Mouse (Mus musculus): ENCODE data around the gene Rprd1b. TPM values are rescaled to one million over a fixed set of nuclear protein-coding genes. Genes with fewer than 3 reads are reported as not detected.

Gene Rprd1b
- polyA plus RNA-seq, 1 experiment from 2014 or later, result 45.6 TPM

- Histone ChIP-seq H3K36me3 (peaks cover 6% of the 10 kb centered on the region; the same call in 1 of the 2 replicates), H3K9me3 (no peaks in the 10 kb centered on the region), H3K4me2 (no peak overlapping the region), H3K4me1 (peaks cover 82% of the 10 kb centered on the region), H3K27ac (0 out of 2 replicates have a peak overlapping the region, but pooled peaks have one; percentile 45), H3K9ac (no peak overlapping the region), H3K4me3 (no peak overlapping the region), H3K27me3 (no peaks in the 10 kb centered on the region)
- no peak for ATAC-seq (ENCODE audit: borderline replicate concordance, extremely low read depth, low FRiP score, low TSS enrichment)
- 80% methylated on average over 7 of the region's 7 CpGs for WGBS
Measured at GRCm38 (mm10) chr2:158141271-158141670, 113.0 kb downstream of the Rprd1b start.

DNA sequence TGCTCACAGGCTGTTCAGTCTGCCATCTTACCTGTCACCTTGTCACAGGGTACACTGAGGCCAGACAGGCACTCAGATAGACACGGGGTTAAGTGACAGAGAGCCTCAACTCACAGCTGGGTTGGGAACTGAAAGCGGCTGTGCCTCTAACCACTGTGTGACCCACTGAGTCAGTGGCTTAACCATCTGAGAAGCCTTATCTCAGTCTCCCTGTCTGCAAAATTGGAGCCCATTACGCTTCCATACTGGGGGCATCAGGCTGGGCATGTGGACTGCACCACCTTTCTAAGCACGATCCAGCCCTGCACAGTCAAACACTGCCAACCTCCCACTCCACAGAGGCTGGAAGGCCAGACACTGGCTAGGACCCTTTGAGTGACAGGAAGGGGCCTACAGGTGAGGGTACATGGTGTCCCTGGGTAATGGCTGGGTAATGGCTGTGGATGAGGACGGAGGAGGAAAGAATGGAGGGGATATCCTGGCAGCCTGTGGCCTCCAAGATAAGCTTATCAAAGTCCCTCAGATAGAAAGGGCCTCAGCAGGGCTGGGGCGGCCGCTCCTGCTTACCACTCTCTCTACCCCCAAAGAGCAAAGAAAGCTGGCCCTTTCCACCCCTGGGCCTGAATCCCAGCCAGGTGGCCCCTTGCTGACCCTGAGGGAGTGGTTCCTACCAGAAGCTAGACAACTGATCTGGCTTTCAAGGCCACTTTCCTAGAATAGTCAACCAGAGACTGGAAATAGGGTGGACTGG lies 113.6 kb downstream of the Rprd1b start:
- no peak overlapping the region for H3K4me3 ChIP-seq
- H3K27me3 ChIP-seq, result no peaks in the 10 kb centered on the region
- H3K36me3 ChIP-seq, result peaks cover 6% of the 10 kb centered on the region; the same call in 1 of the 2 replicates
- ATAC-seq (ENCODE audit: borderline replicate concordance, extremely low read depth, low FRiP score, low TSS enrichment), result peak; percentile 12; the same call in 1 of the 2 replicates
- H3K27ac ChIP-seq, result 0 out of 2 replicates have a peak overlapping the region, but pooled peaks have one; percentile 45
- H3K9ac ChIP-seq, result no peak overlapping the region
- H3K4me1 ChIP-seq, result peaks cover 76% of the 10 kb centered on the region
- 69% methylated on average over 7 of the region's 7 CpGs for WGBS
- no peaks in the 10 kb centered on the region for H3K9me3 ChIP-seq
- no peak overlapping the region for H3K4me2 ChIP-seq

DNA sequence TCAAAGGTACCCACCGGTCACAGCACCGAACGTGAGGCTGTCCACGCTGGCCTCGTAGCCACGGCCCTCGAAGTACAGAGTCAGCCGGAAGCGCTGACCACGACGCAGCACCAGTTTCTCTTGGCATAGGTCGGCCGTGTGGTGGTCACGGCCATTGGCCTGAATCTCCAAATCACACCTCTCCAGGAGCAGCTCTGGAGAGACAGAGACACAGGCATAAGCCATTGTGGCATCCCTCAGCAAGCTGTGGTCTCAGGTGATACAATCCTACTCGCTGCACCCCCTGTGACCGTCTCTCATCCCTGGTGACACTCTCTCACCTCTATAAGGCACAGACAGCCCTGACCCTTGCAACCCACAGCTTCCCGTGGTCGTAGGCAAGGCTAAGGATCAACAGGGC lies 114.7 kb downstream of the Rprd1b start:
- no peak overlapping the region for H3K9ac ChIP-seq
- H3K27ac ChIP-seq, result peak overlapping the region; percentile 28
- no peaks in the 10 kb centered on the region for H3K9me3 ChIP-seq
- no peak overlapping the region for H3K4me3 ChIP-seq
- ATAC-seq (ENCODE audit: borderline replicate concordance, extremely low read depth, low FRiP score, low TSS enrichment), result no peak
- H3K4me2 ChIP-seq, result peak overlapping the region; percentile 6; the same call in 1 of the 2 replicates
- H3K36me3 ChIP-seq, result peaks cover 6% of the 10 kb centered on the region; the same call in 1 of the 2 replicates
- H3K4me1 ChIP-seq, result peaks cover 72% of the 10 kb centered on the region
- WGBS, result 75% methylated on average over 18 of the region's 18 CpGs
- no peaks in the 10 kb centered on the region for H3K27me3 ChIP-seq

DNA sequence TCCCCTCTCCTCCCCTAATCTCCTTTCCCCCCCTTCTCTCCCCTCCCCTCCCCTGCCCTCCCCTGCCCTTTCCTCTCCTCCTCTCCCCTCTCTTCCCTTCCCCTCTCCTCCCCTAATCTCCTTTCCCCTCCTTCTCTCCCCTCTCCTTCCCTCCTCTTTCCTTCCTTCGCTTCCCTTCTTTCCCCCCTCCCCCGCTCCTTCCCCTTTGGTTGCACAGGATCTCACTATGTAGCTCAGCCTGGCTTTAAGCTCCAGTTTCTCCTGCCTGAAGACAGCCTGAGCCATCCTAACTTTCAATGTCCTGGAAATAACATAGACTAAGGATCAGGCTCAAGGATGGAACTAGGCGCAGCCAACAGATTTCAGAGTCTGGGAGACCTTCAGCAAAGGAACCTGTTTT lies 115.5 kb downstream of the Rprd1b start:
- Histone ChIP-seq H3K4me1 (peaks cover 69% of the 10 kb centered on the region), H3K9ac (no peak overlapping the region), H3K27me3 (no peaks in the 10 kb centered on the region), H3K4me2 (no peak overlapping the region), H3K9me3 (no peaks in the 10 kb centered on the region), H3K27ac (no peak overlapping the region), H3K4me3 (no peak overlapping the region), H3K36me3 (peaks cover 1% of the 10 kb centered on the region; the same call in 1 of the 2 replicates)
- WGBS, result 51% methylated on average over 3 of the region's 3 CpGs
- ATAC-seq (ENCODE audit: borderline replicate concordance, extremely low read depth, low FRiP score, low TSS enrichment), result no peak

DNA sequence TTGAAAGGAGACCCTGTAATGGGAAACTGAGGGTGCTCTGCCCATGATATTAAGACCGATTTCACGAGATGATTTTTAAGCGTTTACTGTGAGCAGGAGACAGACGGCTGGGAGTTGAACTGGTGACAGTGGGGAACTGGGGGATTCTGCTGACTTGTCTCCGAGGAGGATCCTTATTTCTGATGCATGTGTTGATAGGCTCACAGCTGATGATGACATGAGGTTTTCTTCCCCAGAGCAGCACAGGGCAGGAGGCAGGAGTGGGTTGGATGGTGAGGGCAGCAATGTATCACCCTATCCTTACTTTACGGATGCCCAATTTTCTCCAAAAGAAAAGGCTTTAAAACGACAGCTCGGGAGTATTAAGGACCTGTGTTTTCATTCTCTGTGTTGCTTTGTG lies 116.0 kb downstream of the Rprd1b start:
- no peaks in the 10 kb centered on the region for H3K9me3 ChIP-seq
- H3K27me3 ChIP-seq, result no peaks in the 10 kb centered on the region
- H3K9ac ChIP-seq, result no peak overlapping the region
- H3K4me2 ChIP-seq, result peak overlapping the region; percentile 87
- peaks cover 65% of the 10 kb centered on the region for H3K4me1 ChIP-seq
- WGBS, result 49% methylated on average over 8 of the region's 8 CpGs
- H3K27ac ChIP-seq, result no peak overlapping the region
- ATAC-seq (ENCODE audit: borderline replicate concordance, extremely low read depth, low FRiP score, low TSS enrichment), result no peak
- H3K4me3 ChIP-seq, result no peak overlapping the region
- no peaks in the 10 kb centered on the region for H3K36me3 ChIP-seq

DNA sequence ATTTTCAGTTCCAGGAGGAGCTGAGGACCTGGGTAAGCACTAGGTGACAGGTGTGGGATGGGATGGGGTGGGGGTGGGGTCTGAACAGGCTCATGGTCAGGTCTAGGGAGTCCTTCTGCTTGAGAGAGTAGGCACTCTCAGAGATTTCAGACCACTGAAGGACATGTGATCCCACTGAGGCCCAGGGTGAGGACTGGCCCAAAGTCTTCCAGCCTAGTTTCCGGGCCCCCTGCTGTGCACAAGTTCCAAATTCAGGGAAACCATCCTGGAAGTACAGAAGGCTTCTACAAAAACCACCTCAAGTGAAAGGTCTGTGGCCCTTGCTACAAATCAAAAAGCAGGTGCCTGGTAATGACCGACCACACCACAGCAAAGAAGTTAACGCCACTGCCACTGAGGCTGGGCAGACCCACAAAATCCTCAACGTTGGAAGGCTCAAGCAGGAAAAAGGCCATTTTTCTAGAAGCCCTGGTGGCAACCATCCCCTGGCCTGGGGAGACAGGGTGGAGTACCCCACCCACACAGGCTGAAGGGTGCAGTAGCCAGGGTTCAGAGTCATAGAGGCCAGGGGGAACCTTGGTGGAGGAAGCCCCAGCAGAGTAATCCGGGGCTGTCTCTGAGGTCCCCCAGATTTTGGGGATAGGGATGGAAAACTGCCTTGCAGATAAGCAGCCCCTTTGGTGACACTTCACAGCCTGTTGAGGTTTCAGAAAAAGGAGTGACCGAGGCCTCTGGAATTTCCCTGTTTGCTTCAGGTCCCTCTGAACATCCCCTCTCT lies 116.6 kb downstream of the Rprd1b start:
- no peaks in the 10 kb centered on the region for H3K36me3 ChIP-seq
- no peaks in the 10 kb centered on the region for H3K9me3 ChIP-seq
- ATAC-seq (ENCODE audit: borderline replicate concordance, extremely low read depth, low FRiP score, low TSS enrichment), result no peak
- peaks cover 58% of the 10 kb centered on the region for H3K4me1 ChIP-seq
- WGBS, result 62% methylated on average over 6 of the region's 6 CpGs
- peak overlapping the region; percentile 67; the same call in 1 of the 2 replicates for H3K9ac ChIP-seq
- H3K27ac ChIP-seq, result peak overlapping the region; percentile 31; the same call in 1 of the 2 replicates
- H3K4me3 ChIP-seq, result peak overlapping the region; percentile 56
- H3K4me2 ChIP-seq, result peak overlapping the region; percentile 87
- H3K27me3 ChIP-seq, result no peaks in the 10 kb centered on the region

DNA sequence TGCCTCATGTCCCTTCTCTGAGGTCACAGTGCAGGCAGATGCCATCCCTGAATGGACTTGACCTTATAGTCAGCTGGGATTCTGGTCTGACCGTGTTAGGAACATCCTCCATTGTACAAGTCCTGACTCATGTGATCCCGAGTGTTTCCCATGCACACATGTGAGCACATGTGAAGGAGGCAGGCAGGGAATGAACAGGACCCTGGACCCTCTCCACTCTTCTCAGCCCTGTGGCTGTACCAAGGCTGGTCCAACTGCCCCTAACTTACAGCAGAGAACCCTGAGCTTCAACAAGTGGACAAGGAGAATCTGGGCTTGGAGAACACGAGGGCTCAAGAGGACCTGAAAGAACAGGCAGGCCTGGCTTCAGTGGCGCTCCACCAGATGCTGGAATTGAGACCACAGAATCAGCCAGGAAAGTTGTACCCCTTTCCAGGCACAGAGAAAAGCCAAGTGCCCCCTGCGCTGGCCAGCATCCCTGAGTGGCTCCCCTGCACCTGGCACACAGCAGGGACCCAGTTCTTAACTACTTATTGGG lies 117.3 kb downstream of the Rprd1b start:
- no peak for ATAC-seq (ENCODE audit: borderline replicate concordance, extremely low read depth, low FRiP score, low TSS enrichment)

GRCm38 (mm10) chr2:158146223-158146622 lies 117.9 kb downstream of the Rprd1b start, which contains the start of gene Tgm2:
TSS of gene Tgm2 (minus strand) at chr2:158146436.
- H3K4me3 ChIP-seq, result peak within 1 kb of the TSS; percentile 56
- peaks cover 46% of the 10 kb centered on the region for H3K4me1 ChIP-seq
- H3K4me2 ChIP-seq, result peak within 1 kb of the TSS; percentile 87
- H3K9ac ChIP-seq, result peak within 1 kb of the TSS; percentile 67
- H3K27me3 ChIP-seq, result no peaks in the 10 kb centered on the region
- WGBS, result 2% methylated on average over 33 of the region's 33 CpGs
- peak; percentile 71 for ATAC-seq (ENCODE audit: borderline replicate concordance, extremely low read depth, low FRiP score, low TSS enrichment)
- H3K36me3 ChIP-seq, result no peaks in the 10 kb centered on the region
- no peaks in the 10 kb centered on the region for H3K9me3 ChIP-seq
- peak within 1 kb of the TSS; percentile 31; the same call in 1 of the 2 replicates for H3K27ac ChIP-seq

More for the DNA sequence above, 117.3 kb downstream of the Rprd1b start:
- no peaks in the 10 kb centered on the region for H3K9me3 ChIP-seq
- no peaks in the 10 kb centered on the region for H3K36me3 ChIP-seq
- H3K9ac ChIP-seq, result peak overlapping the region; percentile 67
- peak overlapping the region; percentile 87 for H3K4me2 ChIP-seq
- H3K27ac ChIP-seq, result 0 out of 2 replicates have a peak overlapping the region, but pooled peaks have one; percentile 31
- WGBS, result 60% methylated on average over 5 of the region's 5 CpGs
- no peaks in the 10 kb centered on the region for H3K27me3 ChIP-seq
- H3K4me3 ChIP-seq, result peak overlapping the region; percentile 56
- peaks cover 52% of the 10 kb centered on the region for H3K4me1 ChIP-seq

DNA sequence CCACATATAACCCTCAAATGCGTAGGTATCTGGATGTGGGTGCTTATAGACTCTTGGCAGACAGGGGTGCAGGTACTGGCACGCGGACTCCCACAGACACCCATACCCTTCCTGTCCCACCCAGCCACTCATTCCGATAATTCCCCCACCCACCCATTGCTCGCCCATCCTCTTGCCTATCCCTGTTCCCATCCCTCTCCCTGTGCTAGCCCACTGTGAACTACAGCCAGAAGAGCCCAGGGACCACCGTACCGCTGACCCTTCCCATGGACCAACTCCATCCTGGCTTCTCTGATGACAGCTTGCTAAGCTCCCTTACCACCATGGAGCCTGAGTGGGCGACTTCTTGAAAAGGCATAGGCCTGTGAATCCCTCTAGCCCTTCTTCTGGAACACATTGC lies 118.7 kb downstream of the Rprd1b start:
- Histone ChIP-seq H3K27ac (no peak overlapping the region), H3K36me3 (no peaks in the 10 kb centered on the region), H3K4me3 (no peak overlapping the region), H3K9me3 (no peaks in the 10 kb centered on the region), H3K9ac (no peak overlapping the region), H3K27me3 (no peaks in the 10 kb centered on the region), H3K4me1 (peaks cover 39% of the 10 kb centered on the region), H3K4me2 (no peak overlapping the region)
- 91% methylated on average over 8 of the region's 8 CpGs for WGBS
- no peak for ATAC-seq (ENCODE audit: borderline replicate concordance, extremely low read depth, low FRiP score, low TSS enrichment)

GRCm38 (mm10) chr2:158151077-158151476 lies 122.8 kb downstream of the Rprd1b start:
- H3K4me3 ChIP-seq, result no peak overlapping the region
- 97% methylated on average over 3 of the region's 3 CpGs for WGBS

DNA sequence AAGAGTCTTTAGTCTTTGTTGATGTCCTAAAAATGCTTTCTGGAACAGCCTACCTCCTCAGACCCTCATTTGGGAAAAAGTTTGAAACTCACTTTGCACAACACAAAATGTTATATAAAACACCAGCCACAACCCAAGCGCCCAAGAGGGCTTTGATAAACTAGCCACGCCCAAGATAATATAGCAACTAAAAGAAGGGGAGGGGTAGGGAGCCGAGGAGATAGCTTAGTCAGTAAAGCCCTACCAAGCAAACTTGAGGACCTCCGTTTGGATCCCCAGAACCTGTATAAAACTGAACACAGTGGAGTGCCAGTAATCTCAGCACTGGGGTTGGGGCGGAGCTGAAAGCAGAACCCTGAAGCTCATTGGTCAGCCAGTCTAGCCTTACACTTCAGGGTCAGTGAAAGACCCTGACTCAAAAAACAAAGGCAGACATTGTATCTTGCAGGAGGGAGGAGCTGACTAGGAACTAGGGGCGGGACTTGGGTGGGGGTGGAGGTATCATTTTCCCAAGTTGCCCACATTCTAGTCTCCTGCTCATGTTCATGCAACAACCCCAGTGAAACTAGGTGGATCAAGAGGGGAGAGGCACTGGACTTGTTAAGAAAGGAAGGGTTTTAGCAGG lies 124.5 kb downstream of the Rprd1b start:
- 37% methylated on average over 6 of the region's 6 CpGs for WGBS
- Histone ChIP-seq H3K4me1 (peaks cover 28% of the 10 kb centered on the region), H3K9ac (no peak overlapping the region), H3K36me3 (no peaks in the 10 kb centered on the region), H3K4me2 (peak overlapping the region; percentile 72), H3K4me3 (no peak overlapping the region), H3K27ac (peak overlapping the region; percentile 91), H3K27me3 (no peaks in the 10 kb centered on the region), H3K9me3 (no peaks in the 10 kb centered on the region)
- peak; percentile 47 for ATAC-seq (ENCODE audit: borderline replicate concordance, extremely low read depth, low FRiP score, low TSS enrichment)

More at GRCm38 (mm10) chr2:158151077-158151476, 122.8 kb downstream of the Rprd1b start:
- Histone ChIP-seq H3K9ac (no peak overlapping the region), H3K27me3 (no peaks in the 10 kb centered on the region), H3K4me1 (peaks cover 26% of the 10 kb centered on the region), H3K27ac (no peak overlapping the region), H3K4me2 (no peak overlapping the region), H3K9me3 (no peaks in the 10 kb centered on the region), H3K36me3 (no peaks in the 10 kb centered on the region)
- ATAC-seq (ENCODE audit: borderline replicate concordance, extremely low read depth, low FRiP score, low TSS enrichment), result no peak

Data from lung, embryonic 15.5 days (tissue).